Mouse (Mus musculus) brown adipose tissue, adult 24 weeks (tissue): Measurements from ENCODE around the gene Kif6. TPM values are rescaled to one million over a fixed set of nuclear protein-coding genes. Genes with fewer than 3 reads are reported as not detected.

ENCODE experiments used
- H3K27ac ChIP-seq: fragments of 200-500 bp; replicated peaks from 2 replicates; pipeline ENCODE4 v1.5.1; 2012; ENCODE audit warnings: low read depth, mild to moderate bottlenecking, low read length
- H3K4me1 ChIP-seq: fragments of 200-500 bp; 2 replicates; pipeline ENCODE4 v1.6.1; 2012; ENCODE audit warnings: low read length, mixed read lengths; ENCODE audit not compliant: control insufficient read depth, insufficient read depth, insufficient read length
- H3K4me3 ChIP-seq: fragments of 200-500 bp; 2 replicates; pipeline ENCODE4 v1.5.1; 2012; ENCODE audit warnings: low read depth, mild to moderate bottlenecking, low read length, moderate library complexity; ENCODE audit not compliant: insufficient read depth
- polyA plus RNA-seq: library from polyadenylated mRNA; stranded (reverse); fragments of >200 nt; gene quantifications from 2 replicates; pipeline ENCODE4 v1.2.4, GENCODE M21; 2012; ENCODE audit not compliant: missing spikeins, insufficient read depth, insufficient read length

The Kif6 gene
- polyA plus RNA-seq, 1 experiment = not detected

DNA sequence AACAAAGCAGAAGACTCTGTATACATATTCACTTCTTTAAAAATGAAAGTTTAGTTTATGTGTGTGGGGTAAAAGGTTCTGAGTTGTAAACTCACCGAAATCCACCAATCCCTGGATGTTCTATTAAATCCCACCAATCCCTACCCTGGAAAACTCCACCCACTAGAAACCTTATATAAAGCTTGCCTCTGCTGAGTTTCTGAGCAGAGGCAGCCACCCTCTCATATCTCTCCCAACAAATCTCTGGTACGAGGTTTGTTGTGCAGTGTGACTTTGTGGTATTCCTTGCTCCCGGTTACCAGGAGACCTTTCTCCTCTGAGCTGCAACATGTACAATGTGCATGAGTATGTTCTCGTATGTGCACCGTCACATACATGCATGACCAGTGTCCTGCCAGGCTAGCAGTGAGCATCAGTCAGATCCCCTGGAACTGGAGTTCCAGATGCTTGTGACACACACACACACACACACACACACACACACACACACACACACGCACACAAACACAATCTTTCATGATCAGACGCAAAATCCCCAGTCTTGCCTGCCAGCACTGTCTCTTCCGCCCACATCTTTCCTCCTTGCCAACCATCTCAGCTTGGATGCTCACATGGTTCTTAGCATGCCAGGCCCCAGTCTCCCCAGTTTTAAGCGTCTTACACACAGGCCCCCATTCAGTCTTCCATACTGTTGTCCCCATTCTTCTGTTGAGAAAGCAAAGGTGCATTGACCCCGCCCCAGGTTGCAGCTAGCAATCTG is 245.3 kb downstream of the Kif6 start:
- Histone ChIP-seq H3K4me3 (no peak overlapping the region), H3K27ac (no peak overlapping the region), H3K4me1 (no peaks in the 10 kb centered on the region)

DNA sequence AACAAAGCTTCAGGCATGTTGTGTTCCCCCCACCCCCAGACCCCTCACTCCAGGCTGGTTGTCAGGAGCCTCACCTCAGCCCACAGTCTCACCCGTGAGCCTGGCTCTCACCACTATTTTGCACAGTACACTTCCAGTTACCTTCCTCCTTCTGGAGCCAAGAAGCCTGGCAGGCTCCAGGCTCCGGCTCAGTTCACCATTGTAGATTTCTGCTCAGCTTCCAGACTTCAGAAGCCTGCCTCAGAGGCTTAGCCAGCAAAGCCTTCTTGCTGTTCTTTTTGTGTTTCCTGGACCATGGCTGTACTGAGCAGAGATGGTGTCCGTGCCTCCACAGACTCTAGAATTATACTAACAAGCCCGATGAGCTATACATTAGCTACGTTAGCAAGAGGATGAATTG is 248.7 kb downstream of the Kif6 start:
- Histone ChIP-seq H3K27ac (no peak overlapping the region), H3K4me1 (no peaks in the 10 kb centered on the region), H3K4me3 (no peak overlapping the region)

DNA sequence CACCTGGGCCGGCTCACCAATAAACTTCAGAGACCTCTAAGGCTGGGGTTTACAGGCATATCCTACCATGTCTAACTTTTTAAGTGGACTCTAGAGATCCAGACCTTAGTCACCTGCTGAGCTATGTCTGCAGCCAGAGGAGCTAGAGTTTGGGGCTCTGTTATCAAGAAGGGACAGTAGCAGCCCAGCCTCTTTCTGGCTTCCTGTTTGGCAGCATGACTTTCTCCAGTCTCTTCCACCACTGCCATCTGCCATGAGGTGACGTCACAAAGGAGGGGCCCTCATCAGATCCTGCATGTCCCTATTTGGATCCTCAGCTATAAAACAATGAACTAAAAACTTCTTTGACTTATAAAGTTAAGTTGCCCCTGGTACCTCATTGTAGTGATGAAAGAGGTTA is 250.7 kb downstream of the Kif6 start:
- H3K4me3 ChIP-seq = no peak overlapping the region
- H3K27ac ChIP-seq = no peak overlapping the region
- H3K4me1 ChIP-seq = no peaks in the 10 kb centered on the region

DNA sequence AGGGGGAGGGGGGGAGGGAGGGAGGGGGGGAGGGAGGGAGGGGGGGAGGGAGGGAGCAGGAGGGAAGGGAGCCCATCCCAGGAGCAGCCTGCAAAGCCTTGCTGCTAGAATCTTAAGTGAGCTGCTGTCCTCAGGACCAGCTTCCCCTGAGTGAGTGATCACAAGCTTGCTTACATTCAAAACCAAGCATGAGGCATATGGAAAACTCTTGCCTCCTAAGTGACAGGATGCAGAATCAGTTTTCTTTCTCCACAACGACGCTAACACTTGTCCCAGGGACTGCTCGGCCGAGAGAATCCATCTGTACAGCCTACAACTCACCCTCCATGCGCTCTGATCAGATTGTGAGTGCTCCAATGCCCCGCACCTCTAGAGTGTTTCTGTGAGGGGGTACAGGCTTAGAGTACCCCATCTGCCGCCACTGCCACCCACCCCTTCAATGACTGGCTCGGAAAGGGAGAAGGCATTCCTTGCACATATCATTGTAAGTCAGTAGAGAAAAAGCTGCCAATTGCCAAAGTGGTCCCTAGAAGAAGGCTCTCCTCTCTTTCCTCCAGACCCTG is 251.8 kb downstream of the Kif6 start:
- H3K4me3 ChIP-seq = no peak overlapping the region
- H3K4me1 ChIP-seq = no peaks in the 10 kb centered on the region
- H3K27ac ChIP-seq = no peak overlapping the region

DNA sequence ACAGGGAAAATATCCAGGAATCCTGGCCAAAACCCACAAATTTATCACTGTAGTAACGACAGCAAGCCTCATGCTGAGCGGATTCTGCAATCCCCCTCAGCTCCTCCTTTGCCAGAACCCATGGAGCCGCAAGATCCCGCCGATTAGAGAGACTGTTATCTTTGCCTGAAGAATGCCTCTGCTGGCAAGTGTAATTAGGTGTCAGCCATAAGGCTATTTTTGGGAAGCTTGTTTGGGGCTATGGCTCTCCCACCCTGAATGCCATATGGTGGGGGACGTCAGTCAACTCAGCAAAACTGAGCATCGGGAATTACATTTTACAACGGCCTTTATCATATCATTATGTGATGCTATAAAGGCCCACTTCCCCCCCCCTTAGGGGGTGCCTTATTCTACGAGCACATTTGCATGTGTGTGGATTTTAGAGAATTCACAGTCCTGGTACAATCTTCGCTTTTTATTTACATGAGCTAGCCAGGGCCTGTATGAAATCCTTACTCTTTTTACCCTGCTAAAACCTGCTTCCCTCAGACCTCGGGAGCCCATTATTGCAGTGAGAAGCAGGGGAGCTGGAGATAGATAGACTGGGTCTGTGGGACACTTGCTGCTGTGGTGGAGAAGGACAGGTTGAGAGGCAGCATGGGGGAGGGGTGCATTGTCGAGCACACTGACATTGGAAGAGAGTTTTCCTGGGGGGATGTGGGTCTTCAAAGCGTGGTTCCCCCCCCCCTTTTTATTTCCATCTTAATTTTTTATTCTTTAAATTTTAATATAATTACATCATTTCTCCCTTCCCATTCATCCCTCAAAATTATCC is 252.6 kb downstream of the Kif6 start:
- no peak overlapping the region for H3K4me3 ChIP-seq
- H3K27ac ChIP-seq = no peak overlapping the region
- no peaks in the 10 kb centered on the region for H3K4me1 ChIP-seq

DNA sequence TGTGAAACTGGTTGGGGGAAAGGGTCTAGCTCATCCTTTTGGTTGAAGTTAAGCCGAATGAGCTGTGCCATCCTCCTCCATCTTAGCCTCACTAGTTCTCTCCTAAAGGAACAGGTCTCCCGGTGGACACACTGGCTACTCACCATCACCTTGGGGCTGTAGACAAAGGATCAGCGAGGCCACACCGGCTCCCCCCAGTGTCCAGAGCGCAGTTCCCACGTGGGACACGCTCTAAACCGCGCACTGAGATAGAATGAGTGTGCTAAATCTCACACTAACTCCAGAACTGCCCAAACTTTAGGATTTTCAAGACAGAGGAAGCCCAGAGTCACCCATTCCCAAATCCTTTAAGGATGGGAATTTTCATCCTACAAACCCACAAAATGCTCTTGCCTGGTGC is 254.3 kb downstream of the Kif6 start:
- no peak overlapping the region for H3K27ac ChIP-seq
- H3K4me1 ChIP-seq = no peaks in the 10 kb centered on the region
- no peak overlapping the region for H3K4me3 ChIP-seq

DNA sequence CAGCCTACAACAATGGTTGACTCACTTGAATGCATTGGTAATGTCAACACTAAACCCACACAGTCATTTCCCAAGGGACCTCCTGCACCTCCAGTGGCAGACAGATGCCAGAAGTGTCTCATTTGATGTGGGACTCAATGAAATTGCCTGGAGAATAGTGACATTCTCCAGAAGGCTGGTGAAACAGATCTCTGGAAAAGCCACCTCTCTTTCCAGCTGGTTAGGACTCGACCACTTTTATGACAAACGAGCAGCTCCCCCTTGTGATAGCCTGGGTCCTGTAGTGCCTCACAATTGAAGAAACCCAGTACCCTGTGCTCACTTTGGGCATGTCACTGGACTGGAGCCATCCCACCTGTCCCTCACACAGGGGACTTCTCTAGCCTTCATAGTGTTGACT is 257.4 kb downstream of the Kif6 start:
- no peak overlapping the region for H3K4me3 ChIP-seq
- H3K27ac ChIP-seq = no peak overlapping the region
- no peaks in the 10 kb centered on the region for H3K4me1 ChIP-seq

DNA sequence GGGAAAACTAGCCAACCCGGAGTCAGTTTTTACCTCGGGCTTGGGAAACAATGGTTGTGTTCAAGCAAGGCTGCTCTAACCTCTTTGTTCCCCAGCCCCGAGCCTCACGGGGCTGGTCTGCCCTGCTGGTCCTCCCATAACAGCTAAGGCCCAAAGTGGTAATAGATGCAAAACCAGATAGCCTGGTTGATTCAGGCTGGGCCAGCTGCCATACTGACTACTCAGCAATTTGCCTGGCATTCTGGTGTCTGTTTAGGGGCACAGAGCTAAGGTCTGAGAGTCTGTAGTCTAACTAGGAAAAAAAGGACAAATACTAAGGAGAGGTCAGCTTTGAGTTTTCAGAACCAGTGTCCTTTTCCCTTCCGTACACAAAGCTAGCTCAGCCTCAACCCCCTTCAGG is 259.8 kb downstream of the Kif6 start:
- Histone ChIP-seq H3K4me3 (no peak overlapping the region), H3K4me1 (no peaks in the 10 kb centered on the region), H3K27ac (no peak overlapping the region)

DNA sequence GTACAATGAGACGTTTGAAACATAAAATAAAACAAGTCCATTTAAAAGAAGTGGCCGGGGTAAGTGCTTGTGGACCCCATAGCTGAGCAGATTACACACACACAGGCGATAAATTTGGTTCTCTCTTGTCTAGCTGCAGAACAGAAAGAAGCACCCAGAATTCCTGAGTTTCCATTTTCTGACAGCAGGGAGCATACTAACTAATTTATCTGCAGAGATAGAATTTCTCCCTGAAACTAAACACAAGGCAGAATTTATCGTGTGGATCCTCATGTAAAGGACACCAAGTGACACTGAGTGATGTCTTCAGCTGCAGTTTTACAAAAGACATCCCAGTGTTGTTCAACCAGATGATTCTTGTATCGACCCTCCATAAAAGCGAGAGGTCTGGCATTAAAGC is 260.5 kb downstream of the Kif6 start:
- H3K4me3 ChIP-seq = no peak overlapping the region
- H3K27ac ChIP-seq = no peak overlapping the region
- H3K4me1 ChIP-seq = no peaks in the 10 kb centered on the region

DNA sequence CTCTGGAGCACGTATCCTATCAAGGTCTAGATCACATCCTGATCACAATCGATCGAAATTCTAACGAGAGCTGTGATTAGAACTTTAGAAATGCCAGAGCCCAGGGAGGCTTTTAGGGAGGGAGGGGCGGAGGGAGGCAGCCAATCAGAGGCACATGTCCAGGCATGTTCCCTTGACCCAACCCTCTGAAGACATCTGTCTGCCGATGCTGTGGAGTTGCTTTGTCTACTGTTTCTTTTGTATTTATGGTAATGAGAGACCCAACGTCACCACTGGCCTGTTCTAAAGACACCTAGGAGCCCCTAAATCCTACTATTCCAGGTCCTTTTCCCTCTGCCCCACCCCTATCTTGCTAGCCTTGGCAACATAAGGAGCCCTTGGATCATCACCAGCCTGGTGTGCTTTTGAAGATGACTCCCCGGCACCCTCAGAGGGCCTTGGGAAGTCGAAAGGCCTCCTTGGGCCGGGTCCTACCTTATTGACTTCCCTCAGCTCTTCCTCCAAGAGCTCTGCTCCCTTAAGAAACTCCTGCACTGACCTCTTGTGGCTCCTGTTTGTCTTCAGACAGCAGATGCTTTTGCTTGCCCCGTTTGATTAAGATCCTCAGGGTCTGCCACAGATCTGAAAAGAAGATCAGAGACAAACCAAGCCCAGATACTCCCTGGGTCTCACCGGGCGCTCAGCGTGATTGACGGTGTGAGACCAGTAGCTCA is 261.2 kb downstream of the Kif6 start:
- H3K4me1 ChIP-seq = no peaks in the 10 kb centered on the region
- no peak overlapping the region for H3K4me3 ChIP-seq
- no peak overlapping the region for H3K27ac ChIP-seq

DNA sequence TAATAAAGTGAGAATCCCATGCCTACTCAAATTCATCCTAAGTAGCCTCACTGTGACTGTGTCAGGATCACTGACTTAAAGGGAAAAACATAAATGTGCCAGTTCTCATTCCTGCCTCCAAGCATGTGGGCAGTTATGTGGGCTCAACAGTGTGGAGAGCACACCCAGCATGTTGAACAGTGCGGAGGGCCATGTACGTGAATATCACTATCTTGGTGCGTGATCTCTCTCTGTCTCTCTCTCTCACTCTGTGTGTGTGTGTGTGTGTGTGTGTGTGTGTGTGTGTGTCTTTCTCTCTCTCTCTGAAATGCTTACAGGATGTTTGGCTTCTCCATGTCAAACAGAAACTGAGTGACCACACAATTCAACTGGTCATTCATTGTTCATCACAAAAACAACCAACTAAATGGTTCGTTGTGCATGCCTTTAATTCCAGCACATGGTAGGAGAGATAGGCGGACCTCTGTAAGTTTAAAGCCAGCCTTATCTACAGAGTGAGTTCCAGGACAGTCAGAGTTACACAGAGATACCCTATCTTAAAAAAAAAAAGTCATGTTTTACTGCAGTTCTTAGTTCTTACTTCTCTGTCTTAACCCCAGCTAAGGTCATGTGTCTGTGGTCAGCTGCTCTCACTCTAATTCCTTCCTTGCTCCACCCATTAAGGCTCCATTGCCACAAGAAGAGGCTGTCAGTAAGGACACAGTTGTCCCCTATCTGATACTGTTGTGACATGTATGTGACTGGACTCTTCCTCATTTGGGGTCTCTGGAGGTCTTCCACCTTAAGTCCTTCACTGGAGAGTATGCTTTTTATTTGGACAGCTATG is 266.2 kb downstream of the Kif6 start:
- H3K27ac ChIP-seq = no peak overlapping the region

DNA sequence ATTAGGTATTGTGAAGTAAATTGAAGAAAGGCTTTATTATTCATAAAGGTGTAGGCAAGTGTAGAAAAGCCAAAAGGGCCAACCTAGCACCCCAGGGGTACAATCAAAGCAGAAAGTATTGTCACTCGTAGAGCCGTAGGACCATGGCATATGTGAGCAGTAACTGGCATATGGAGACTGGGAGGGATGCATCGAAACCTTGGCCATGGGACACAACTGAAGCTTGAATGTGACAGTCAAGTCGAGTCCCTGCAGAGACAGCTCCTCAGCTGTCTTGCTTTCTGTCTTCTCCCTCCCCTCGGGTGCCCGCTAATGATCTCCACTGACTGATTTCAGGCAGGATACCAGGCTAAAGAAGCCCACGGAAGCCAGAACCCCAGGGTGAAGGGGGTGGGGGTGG is 266.9 kb downstream of the Kif6 start:
- no peak overlapping the region for H3K27ac ChIP-seq
- no peak overlapping the region for H3K4me3 ChIP-seq
- H3K4me1 ChIP-seq = no peaks in the 10 kb centered on the region

More for the DNA sequence above, 266.2 kb downstream of the Kif6 start:
- Histone ChIP-seq H3K4me3 (no peak overlapping the region), H3K4me1 (no peaks in the 10 kb centered on the region)

DNA sequence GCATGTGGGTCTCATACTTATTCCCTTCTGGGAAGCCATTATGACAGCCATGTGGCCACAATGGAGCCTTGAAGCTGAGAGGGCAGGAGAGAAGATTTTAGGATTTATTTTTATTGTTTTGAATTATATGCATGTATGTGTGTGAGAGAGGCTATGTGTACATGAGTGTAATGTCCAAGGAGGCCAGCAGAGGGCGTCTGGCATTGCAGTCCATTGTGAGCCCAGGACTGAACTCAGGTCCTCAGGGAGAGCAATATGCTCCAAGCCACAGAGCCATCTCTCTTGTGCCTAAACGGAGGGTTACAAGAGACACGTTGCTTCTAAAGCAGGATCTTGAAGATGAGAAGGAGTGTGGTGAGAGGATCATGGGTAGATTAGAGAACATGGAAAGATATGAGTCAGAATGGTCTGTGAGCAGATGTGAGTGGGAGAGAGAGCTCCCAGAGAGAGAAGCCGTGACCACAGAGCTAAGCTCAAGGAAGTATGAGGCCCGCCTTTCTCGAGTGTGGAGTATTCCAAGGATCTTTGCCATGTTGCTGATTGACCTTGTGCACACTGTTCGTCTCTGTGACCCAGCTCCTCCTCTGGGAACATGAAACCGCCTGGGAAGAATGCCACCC is 268.3 kb downstream of the Kif6 start:
- no peak overlapping the region for H3K27ac ChIP-seq
- H3K4me1 ChIP-seq = no peaks in the 10 kb centered on the region
- no peak overlapping the region for H3K4me3 ChIP-seq

DNA sequence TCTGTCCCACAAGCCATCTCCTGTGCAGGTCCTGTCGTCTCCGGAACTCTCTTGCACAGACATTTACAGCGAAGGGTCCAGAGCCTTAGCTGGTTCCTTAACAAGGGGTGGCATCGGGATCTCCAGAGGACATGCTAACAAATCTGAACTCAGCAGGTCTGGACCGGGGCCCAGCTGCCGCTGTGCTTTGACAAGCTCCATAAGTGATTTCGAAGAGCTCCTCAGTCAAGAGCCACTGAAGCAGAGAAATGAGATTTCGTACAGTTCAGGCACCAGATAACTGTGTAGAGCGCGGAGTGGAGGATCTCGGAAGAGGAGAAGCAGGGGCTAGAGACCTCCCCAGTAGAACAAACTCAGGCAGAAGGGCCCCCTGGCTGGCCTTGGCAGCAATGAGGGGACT is 270.1 kb downstream of the Kif6 start:
- Histone ChIP-seq H3K27ac (no peak overlapping the region), H3K4me3 (no peak overlapping the region), H3K4me1 (no peaks in the 10 kb centered on the region)
